Mouse (Mus musculus): Measurements from ENCODE around the gene Stx4a. TPM values are rescaled to one million over a fixed set of nuclear protein-coding genes. Genes with fewer than 3 reads are reported as not detected.

Gene Stx4a
- polyA plus RNA-seq, 2 experiments = 7.2 to 34.9 TPM

DNA sequence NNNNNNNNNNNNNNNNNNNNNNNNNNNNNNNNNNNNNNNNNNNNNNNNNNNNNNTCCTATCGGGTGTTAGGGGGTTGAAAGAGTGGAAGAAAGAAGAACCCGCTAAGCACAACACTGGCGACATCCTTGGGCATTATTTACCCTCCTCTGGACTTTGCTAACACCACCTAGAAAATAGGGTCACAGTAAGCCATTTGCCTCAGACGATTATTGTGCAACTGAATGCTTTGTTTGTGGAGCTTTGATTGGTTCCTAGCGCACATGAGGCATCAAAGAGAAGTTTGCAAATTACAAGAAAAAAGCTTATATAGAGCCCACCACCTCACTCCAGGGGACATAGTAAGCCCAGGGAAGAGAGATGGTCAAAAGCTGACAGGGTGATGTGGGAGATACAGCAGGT, 15.3 kb upstream of the Stx4a start:
- H3K27ac ChIP-seq = no peak overlapping the region; the same call in 1 of the 2 replicates
- no peak for ATAC-seq (ENCODE audit: insufficient read depth)

DNA sequence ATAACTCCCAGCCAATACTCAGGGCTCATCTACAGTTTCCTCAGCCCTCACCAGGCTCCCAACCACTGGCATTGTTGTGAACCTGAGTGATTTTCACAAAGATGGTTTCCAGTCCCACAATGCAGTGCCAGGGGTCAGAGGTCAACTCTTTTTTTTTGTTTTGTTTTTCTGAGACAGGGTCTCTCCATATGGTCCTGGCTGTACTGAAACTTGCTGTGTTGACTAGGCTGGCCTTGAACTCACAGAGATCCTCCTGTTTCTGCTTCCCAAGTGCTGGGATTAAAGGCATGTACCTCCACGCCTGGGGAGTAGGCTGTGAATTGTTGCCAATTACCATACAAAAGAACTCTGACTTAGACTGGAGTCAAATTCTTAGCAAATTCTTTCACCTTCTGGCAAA, 14.2 kb upstream of the Stx4a start:
- DNase-seq (ENCODE audit: low read depth in 3 of 3, low spot score in 3 of 3) (no peak), ATAC-seq (ENCODE audit: insufficient read depth) (no peak)
- no peak overlapping the region for H3K9ac ChIP-seq (replicated peaks)
- TF ChIP-seq EP300 (IDR thresholded peaks at IDR 0.05; ENCODE audit: low read depth) (no peak), CTCF (IDR thresholded peaks at IDR 0.05; ENCODE audit: low read depth) (no peak)
- no peak overlapping the region for H3K4me2 ChIP-seq (ENCODE audit: low read depth)
- H3K36me3 ChIP-seq (replicated peaks; ENCODE audit: control insufficient read depth, insufficient read depth, low read depth) = no peaks in the 10 kb centered on the region
- H3K27ac ChIP-seq = no peak overlapping the region
- H3K4me1 ChIP-seq (replicated peaks; ENCODE audit: control insufficient read depth in 2 of 2, insufficient read depth in 2 of 2, low read length in 1 of 2) = peaks cover 22 to 40% of the 10 kb centered on the region in 2 experiments
- WGBS (ENCODE audit: insufficient replicate concordance) = 85% methylated on average over 1 of the region's 1 CpGs
- no peak overlapping the region for H3K4me3 ChIP-seq (ENCODE audit: insufficient read depth in 1 of 2, low read depth in 2 of 2, low read length in 2 of 2)
- H3K27me3 ChIP-seq (ENCODE audit: control insufficient read depth, insufficient read depth, low read length) = no peaks in the 10 kb centered on the region
- H3K9me3 ChIP-seq (ENCODE audit: control insufficient read depth, low read length) = no peaks in the 10 kb centered on the region

More for the DNA sequence above, 15.3 kb upstream of the Stx4a start:
- 32% methylated on average over 5 of the region's 5 CpGs for WGBS (ENCODE audit: insufficient replicate concordance)
- H3K9me3 ChIP-seq (ENCODE audit: control insufficient read depth, low read length) = no peaks in the 10 kb centered on the region
- no peaks in the 10 kb centered on the region for H3K27me3 ChIP-seq (ENCODE audit: control insufficient read depth, insufficient read depth, low read length)
- H3K4me1 ChIP-seq (replicated peaks; ENCODE audit: control insufficient read depth in 2 of 2, insufficient read depth in 2 of 2, low read length in 1 of 2) = peaks cover 29 to 44% of the 10 kb centered on the region in 2 experiments
- H3K4me3 ChIP-seq (ENCODE audit: insufficient read depth in 1 of 2, low read depth in 2 of 2, low read length in 2 of 2) = no peak overlapping the region
- DNase-seq (ENCODE audit: low read depth in 3 of 3, low spot score in 3 of 3) = no peak
- TF ChIP-seq EP300 (IDR thresholded peaks at IDR 0.05; ENCODE audit: low read depth) (no peak), CTCF (IDR thresholded peaks at IDR 0.05; ENCODE audit: low read depth) (no peak)
- no peaks in the 10 kb centered on the region for H3K36me3 ChIP-seq (replicated peaks; ENCODE audit: control insufficient read depth, insufficient read depth, low read depth)
- H3K9ac ChIP-seq (replicated peaks) = no peak overlapping the region
- H3K4me2 ChIP-seq (ENCODE audit: low read depth) = no peak overlapping the region

DNA sequence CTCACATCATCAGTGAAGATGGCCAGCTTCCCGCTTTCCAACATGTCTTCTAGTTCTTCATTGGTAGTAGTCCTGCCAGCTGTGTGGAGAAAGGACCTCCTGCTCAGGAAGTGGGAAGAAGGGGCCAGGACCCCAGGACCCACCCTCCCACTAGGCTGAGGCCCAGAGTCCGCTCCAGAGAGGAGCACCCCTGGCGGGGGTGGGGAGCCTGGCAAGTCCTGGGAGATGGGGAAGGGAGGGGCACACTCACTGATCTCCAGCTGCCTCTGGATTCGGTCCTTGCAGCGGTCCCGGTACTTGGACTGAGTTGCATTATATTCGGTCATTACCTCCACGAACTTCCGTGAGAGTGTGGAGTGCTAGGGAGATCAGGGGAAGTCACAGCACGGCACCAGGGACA, 13.4 kb upstream of the Stx4a start:
- H3K4me3 ChIP-seq (ENCODE audit: insufficient read depth in 1 of 2, low read depth in 2 of 2, low read length in 2 of 2) = no peak overlapping the region
- H3K9me3 ChIP-seq (ENCODE audit: control insufficient read depth, low read length) = no peaks in the 10 kb centered on the region
- H3K36me3 ChIP-seq (replicated peaks; ENCODE audit: control insufficient read depth, insufficient read depth, low read depth) = no peaks in the 10 kb centered on the region
- no peak overlapping the region for H3K9ac ChIP-seq (replicated peaks)
- H3K27me3 ChIP-seq (ENCODE audit: control insufficient read depth, insufficient read depth, low read length) = no peaks in the 10 kb centered on the region
- TF ChIP-seq CTCF (IDR thresholded peaks at IDR 0.05; ENCODE audit: low read depth) (no peak), EP300 (IDR thresholded peaks at IDR 0.05; ENCODE audit: low read depth) (no peak)
- H3K4me2 ChIP-seq (ENCODE audit: low read depth) = no peak overlapping the region
- ATAC-seq (ENCODE audit: insufficient read depth) = no peak
- peaks cover 14 to 37% of the 10 kb centered on the region in 2 experiments for H3K4me1 ChIP-seq (replicated peaks; ENCODE audit: control insufficient read depth in 2 of 2, insufficient read depth in 2 of 2, low read length in 1 of 2)
- DNase-seq (ENCODE audit: low read depth in 3 of 3, low spot score in 3 of 3) = no peak
- 83% methylated on average over 10 of the region's 10 CpGs for WGBS (ENCODE audit: insufficient replicate concordance)
- H3K27ac ChIP-seq = no peak overlapping the region

DNA sequence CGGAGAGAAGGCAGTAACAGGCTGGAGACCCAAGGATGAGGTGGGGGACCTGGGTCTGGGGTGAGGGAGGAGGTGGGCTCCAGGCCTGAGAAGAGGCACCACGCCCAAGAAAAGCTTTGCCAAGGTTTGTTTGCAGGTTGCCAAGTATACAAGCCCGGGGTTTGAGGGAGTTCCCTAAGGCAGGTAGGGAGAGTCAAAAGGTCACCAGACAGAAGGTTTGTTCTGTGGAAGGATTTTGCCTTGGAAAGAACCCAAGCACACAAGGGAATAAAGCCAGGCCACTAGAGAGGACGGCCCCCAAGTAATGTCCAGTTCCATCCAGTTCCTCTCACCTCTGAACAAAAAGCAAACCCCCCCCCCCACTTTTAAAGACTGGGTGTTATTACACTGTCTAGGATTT, 12.9 kb upstream of the Stx4a start:
- Histone ChIP-seq H3K36me3 (replicated peaks; ENCODE audit: control insufficient read depth, insufficient read depth, low read depth) (no peaks in the 10 kb centered on the region), H3K9me3 (ENCODE audit: control insufficient read depth, low read length) (no peaks in the 10 kb centered on the region), H3K4me3 (ENCODE audit: insufficient read depth in 1 of 2, low read depth in 2 of 2, low read length in 2 of 2) (no peak overlapping the region), H3K9ac (replicated peaks) (no peak overlapping the region), H3K4me2 (ENCODE audit: low read depth) (no peak overlapping the region), H3K27ac (no peak overlapping the region), H3K4me1 (replicated peaks; ENCODE audit: control insufficient read depth in 2 of 2, insufficient read depth in 2 of 2, low read length in 1 of 2) (peaks cover 12 to 34% of the 10 kb centered on the region in 2 experiments), H3K27me3 (ENCODE audit: control insufficient read depth, insufficient read depth, low read length) (no peaks in the 10 kb centered on the region)
- DNase-seq (ENCODE audit: low read depth in 3 of 3, low spot score in 3 of 3) (no peak), ATAC-seq (ENCODE audit: insufficient read depth) (no peak)
- 65% methylated on average over 4 of the region's 4 CpGs for WGBS (ENCODE audit: insufficient replicate concordance)
- no peak for TF ChIP-seq CTCF (IDR thresholded peaks at IDR 0.05; ENCODE audit: low read depth)
- no peak for TF ChIP-seq EP300 (IDR thresholded peaks at IDR 0.05; ENCODE audit: low read depth)

DNA sequence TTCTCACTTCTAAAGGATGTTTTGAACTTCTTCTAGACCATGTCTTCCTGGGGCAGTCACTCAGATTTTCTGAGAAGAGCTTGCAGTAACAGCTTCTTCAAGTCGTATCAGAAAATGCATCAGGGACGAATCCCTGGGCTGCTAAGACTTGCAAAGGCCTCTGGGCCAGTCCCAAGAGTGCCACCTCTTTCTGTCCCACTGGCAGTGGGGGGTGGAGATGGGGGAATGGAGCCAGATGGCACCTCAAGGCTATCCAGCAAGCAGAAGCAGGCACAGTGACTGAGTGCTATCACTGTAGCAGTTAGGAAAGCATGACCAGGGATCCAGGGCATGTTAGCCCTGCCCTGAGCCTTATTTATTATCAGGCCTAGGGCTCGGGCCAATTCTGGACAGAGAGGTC, 11.8 kb upstream of the Stx4a start:
- no peak for DNase-seq (ENCODE audit: low read depth in 3 of 3, low spot score in 3 of 3)
- TF ChIP-seq EP300 (IDR thresholded peaks at IDR 0.05; ENCODE audit: low read depth) (no peak), CTCF (IDR thresholded peaks at IDR 0.05; ENCODE audit: low read depth) (no peak)
- Histone ChIP-seq H3K4me3 (ENCODE audit: insufficient read depth in 1 of 2, low read depth in 2 of 2, low read length in 2 of 2) (no peak overlapping the region), H3K9me3 (ENCODE audit: control insufficient read depth, low read length) (no peaks in the 10 kb centered on the region), H3K36me3 (replicated peaks; ENCODE audit: control insufficient read depth, insufficient read depth, low read depth) (no peaks in the 10 kb centered on the region), H3K4me2 (ENCODE audit: low read depth) (no peak overlapping the region), H3K4me1 (replicated peaks; ENCODE audit: control insufficient read depth in 2 of 2, insufficient read depth in 2 of 2, low read length in 1 of 2) (peaks cover 5 to 23% of the 10 kb centered on the region in 2 experiments), H3K27ac (no peak overlapping the region), H3K9ac (replicated peaks) (no peak overlapping the region), H3K27me3 (ENCODE audit: control insufficient read depth, insufficient read depth, low read length) (no peaks in the 10 kb centered on the region)
- no peak for ATAC-seq (ENCODE audit: insufficient read depth)
- WGBS (ENCODE audit: insufficient replicate concordance) = 65% methylated on average over 3 of the region's 3 CpGs
